Mouse (Mus musculus) kidney, adult 11 months (tissue): ENCODE measurements around the gene Prss33.
A peak's percentile ranks its signal among the peaks of the same experiment; 100 is the strongest.

Experiments
- DNase-seq: peaks from one replicate; pipeline ENCODE4 v3.0.0; 2022

The Prss33 gene

DNA sequence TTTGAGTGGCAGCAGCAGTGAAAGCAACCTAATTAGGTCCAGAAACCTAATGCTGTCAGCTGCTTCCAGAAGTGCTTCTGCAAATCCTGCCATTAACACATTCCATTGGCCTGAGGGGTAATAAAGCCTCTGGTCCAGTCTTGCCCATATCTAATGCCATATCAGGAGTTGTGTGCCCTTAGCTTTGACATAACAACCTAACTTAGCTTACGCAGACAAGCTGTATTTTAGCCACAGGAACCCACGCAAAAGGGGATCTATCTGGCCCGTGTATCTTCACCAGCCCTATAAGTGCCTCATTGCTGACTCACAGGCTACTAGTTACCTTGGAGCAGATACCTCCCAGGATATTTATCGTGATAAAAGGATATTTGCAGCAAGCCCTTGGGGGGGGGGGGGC lies 10.3 kb downstream of the Prss33 start:
- no peak for DNase-seq

DNA sequence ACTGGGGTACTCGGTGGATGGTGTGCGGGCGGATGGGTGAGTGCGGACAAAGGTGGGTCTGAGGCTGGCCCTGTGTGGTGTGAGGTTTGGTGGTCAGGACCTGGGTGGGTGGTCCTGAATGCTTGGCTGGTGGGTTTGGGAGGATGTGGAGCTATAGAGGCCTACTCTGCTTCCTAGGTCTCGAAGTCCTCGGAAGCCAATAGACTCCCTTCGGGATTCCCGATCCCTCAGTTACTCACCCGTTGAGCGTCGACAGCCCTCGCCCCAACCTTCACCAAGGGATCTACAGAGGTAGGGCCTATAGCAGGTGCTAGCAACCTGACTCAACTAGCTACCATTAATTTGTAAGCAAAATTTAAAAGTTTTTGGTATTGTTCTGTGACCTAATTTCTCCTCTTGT lies 12.2 kb downstream of the Prss33 start:
- DNase-seq = no peak

DNA sequence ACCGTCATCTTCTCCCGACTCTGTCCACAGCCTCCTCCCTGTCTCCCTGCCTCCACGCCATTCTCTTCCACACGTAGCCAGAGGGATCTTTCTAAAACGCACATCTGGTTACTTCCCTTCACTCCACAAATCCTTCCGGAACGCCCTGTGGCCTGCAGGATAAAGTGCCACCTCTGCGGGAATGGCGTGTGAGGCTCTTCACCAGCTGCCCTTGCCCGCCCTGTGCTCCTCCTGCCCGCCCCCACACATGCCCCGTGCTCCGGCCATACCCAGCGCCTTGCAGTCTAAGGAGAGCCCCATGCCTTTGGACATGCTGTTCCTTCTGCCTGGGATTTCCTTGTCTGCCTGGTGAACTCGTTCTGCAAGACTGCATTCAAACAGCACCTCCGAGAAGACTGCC lies 12.8 kb downstream of the Prss33 start:
- DNase-seq = no peak

DNA sequence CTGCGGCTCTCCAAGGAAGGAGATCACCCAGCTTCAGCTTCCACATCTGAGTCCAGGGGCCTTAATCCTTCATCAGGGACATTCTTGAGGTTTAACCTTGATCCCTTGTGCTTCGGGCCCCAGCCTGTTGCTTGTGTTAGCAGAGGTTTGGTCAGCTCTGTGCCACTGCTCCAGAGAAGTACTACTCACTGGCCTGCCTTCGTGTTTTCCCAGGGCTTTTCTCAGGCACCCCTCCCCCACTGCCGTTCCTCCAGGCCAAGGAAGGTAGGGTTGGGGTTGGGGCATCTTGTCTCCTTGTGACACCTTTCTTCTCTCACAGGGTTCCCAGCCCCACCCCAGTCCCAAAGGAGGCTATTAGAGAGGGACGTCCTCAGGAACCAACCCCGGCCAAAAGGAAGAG lies 13.8 kb downstream of the Prss33 start:
- no peak for DNase-seq

DNA sequence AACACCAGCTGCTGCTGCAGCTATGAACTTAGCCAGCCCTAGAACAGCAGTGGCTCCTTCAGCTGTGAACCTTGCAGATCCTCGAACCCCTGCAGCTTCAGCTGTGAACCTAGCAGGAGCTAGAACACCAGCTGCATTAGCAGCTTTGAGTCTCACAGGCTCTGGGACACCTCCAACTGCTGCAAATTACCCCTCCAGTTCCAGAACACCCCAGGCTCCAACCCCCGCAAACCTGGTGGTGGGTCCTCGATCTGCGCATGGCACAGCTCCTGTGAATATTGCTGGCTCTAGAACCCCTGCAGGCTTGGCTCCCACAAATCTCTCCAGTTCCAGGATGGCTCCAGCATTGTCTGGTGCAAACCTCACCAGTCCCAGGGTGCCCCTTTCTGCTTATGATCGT lies 15.1 kb downstream of the Prss33 start:
- DNase-seq = no peak

DNA sequence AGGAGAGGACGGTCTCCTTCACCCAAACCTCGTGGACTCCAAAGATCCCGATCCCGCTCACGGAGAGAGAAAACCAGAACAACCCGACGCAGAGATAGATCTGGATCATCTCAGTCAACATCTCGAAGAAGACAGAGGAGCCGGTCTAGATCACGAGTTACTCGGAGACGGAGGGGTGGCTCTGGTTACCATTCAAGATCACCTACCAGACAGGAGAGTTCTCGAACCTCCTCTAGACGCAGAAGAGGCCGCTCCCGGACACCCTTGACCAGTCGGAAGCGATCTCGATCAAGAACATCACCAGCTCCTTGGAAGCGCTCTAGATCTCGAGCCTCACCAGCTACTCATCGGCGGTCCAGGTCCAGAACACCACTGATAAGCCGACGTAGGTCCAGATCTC lies 16.6 kb downstream of the Prss33 start:
- no peak for DNase-seq

DNA sequence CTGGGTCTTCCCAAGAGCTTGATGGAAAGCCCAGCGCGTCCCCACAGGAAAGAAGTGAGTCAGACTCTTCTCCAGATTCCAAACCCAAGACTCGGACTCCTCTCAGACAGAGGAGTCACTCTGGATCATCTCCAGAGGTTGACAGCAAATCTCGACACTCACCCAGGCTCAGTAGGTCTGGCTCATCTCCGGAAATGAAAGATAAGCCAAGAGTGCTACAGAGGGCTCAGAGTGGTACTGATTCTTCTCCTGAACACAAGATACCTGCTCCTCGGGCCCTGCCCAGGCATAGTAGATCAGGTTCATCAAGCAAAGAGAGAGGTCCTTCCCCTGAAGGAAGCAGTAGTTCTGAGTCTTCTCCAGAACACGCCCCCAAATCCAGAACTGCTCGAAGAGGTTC lies 17.3 kb downstream of the Prss33 start:
- DNase-seq = no peak

DNA sequence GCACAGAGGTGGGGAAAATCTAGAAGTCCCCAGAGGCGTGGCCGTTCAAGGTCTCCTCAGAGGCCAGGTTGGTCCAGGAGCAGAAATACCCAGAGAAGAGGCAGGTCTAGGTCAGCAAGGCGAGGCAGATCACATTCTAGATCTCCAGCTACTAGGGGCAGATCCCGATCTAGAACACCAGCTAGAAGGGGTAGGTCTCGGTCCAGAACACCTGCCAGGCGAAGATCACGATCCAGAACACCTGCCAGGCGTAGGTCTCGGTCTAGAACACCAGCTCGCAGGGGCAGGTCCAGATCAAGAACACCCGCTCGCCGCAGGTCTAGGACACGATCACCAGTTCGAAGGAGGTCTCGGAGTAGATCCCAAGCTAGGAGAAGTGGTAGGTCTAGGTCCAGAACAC lies 20.2 kb downstream of the Prss33 start:
- DNase-seq = no peak

DNA sequence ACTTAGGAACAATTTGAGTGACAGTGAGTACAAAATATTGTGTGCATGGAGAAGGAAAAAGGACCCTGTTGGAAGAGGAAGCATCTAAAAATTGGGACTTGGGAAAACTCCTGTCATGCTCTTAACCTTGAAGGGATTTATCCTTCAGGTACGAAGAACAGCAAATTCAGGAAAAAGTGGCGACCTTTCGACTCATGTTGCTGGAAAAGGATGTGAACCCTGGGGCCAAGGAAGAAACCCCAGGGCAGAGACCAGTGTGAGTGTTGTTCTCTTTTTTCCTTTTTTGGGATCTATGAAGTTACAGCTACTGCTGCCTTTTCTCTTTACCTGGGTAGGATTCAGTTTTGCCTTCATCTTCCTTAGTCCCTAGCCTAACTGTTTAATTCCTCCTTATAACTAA lies 27.9 kb downstream of the Prss33 start:
- no peak for DNase-seq

DNA sequence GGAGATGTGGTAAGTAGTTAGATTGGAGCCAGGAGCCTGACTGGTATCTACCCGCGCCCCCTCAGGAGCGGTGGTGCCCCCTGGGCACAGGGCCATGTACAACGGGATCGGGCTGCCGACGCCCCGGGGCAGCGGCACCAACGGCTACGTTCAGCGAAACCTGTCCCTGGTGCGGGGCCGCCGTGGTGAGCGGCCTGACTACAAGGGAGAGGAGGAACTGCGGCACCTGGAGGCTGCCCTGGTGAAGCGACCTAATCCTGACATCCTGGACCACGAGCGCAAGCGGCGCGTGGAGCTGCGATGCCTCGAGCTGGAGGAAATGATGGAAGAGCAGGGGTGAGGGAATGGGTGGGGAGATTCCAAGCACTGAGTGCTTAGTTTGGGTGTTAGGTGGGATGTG lies 29.0 kb downstream of the Prss33 start:
- peak; percentile 51 for DNase-seq

DNA sequence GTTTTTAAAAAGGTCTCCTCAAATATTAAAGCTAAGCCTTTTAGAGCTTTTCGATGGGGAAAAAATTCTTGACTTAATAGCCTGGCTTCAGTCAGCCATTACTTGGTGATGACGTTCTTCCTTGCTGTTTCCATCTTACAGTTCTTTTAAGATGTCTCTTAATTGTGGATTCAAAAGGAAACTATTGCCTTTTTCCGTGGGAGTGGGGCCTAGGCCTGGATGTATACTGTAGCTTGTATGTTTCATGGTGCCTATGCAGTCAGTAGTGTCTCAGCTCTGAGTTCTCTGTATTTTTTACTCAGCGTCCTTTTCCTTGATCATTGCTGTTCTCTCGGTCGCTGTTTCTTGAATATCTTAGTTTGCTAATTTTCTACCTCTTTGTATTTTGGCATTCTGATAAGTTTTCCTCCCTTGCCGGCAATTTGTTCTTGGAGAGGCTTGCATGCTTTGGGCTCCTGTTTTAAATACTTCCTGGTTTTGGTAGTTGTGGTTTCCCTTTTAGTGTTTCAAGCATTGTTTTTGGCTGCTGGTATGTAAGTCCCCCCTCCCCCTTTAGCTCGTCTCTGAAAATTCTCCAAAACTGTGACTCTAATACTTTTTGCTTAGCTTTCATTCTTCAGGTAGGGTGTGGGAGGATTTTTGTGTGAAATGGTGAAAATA lies 31.3 kb downstream of the Prss33 start:
- DNase-seq = no peak

DNA sequence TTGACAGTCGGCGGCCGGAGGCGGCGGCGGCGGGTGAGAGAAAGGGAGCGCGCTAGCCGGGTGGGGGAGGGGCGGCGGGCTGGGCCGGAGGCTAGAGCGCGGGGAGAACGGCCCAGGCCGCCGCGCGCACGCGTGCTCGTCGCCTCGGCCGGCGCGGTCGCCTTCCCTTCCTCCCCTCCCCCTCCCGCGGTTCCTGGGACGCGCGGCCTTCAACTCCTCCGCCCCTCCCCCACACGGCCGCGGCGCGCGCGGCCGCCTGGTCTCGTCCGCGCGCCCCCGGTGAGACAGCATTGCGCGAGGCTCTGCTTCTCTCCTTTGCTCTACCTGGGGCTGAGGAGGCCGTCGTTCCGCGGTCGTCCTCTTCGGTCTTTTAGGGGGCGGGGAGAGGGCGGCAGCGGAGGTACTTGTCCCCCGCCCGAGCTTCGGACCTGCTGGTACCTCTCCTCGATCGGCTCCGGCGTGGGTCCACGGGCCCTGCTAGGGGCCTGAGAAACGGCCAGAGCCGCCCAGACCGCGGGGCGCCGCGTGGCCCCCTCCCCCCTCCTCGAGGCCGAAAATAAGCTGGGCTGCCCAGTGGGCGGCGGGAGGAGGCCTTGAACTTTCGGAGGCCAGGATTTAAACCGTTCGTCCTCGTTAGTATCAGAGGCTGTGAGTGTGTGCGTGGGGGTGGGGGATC lies 32.4 kb downstream of the Prss33 start:
- no peak for DNase-seq

DNA sequence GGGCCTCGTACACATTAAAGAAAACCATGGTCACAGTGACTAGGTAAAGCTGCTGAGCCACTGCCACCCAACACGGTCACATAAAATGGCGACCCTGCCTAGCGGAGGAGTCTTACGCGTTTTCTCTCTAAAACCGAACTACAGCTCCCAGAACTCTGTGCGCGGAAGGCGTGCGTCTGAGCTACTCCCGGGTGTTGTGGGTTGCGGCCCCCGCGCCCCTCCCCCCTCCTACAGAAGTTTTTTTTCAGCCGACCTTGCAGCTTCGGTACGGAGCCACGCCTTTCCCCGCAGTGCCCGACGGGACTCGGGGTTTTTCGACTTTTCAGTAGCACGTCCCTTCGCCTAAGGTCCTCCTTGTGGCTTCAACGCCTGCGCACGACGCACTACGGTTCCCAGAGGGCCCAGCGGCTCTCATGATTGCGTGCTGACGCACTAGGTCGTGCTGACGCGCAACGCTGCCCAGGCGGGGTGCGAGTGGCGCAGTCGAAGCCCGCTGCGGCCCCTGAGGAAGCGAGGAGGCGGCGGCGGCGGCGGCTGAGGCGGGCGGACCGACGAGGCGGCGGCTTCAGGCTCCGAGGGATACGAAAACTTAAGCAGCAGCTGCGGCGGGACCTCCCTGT lies 33.0 kb downstream of the Prss33 start:
- DNase-seq = peak; percentile 99

DNA sequence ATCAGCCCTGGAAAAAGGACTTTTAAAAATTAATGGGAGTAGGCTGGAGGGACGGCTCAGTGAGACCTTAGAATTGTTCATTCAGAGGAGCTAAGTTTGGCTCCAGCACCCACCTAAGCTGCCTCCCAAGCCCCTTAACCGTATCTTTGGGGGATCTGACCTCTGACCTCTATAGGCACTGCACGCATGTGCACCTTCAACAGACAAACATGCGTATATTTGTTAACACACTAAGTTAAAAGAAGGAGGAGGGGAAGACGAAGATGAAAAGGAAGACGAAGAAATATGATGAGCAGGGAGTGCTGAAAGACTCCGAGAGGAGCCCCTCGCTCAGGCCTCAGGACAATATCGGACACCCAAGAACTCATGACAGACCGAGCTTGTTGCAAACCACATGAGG lies 34.2 kb downstream of the Prss33 start:
- no peak for DNase-seq

DNA sequence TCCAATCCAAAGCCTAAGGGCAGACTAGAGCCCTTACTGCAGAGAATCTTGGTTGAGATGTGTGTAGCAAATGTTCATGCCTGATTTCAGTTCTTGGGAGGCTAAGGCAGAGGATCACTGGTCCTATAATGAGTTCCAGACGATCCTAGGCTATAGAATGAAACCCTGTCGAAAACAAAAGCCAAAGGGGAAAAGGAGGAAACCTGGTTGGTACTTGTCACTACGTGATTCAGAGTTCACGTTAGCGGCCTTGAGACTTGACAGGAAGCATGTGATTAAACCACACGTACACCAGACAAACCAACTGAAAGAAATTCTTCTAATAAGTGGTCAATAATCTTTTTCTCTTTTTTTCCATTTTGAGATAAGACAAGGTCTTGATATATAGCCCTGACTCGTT lies 38.5 kb downstream of the Prss33 start:
- no peak for DNase-seq

DNA sequence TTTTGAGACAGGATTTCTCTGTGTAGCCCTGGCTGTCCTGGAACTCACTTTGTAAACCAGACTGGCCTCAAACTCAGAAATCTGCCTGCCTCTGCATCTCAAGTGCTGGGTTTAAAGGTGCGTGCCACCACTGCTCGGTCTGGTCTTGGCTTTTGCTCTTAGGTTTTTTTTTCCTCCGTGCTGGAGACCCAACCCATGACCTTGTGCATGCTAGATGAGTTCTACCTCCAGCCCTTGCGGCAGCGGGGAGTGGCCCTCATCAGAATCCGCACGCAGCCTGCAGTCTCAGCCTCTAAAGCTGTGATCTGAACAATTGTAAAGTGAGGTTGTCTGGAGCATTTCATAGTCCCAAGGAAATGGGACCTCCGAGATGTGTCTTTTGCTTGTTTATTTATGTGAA lies 40.5 kb downstream of the Prss33 start:
- no peak for DNase-seq

DNA sequence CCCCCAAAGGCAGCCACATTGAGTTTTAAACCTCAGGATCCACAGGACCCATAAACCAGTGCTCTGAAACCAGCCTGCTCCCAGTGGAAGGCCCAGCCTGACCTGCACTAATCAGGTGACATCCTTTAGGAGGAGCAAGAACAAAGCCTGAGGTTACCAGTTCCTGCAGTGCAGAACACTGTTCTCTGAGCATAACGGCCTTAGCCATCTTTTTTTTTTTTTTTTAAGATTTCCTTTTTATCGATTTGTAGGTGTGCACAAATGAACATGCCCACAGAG lies 44.8 kb downstream of the Prss33 start:
- no peak for DNase-seq

DNA sequence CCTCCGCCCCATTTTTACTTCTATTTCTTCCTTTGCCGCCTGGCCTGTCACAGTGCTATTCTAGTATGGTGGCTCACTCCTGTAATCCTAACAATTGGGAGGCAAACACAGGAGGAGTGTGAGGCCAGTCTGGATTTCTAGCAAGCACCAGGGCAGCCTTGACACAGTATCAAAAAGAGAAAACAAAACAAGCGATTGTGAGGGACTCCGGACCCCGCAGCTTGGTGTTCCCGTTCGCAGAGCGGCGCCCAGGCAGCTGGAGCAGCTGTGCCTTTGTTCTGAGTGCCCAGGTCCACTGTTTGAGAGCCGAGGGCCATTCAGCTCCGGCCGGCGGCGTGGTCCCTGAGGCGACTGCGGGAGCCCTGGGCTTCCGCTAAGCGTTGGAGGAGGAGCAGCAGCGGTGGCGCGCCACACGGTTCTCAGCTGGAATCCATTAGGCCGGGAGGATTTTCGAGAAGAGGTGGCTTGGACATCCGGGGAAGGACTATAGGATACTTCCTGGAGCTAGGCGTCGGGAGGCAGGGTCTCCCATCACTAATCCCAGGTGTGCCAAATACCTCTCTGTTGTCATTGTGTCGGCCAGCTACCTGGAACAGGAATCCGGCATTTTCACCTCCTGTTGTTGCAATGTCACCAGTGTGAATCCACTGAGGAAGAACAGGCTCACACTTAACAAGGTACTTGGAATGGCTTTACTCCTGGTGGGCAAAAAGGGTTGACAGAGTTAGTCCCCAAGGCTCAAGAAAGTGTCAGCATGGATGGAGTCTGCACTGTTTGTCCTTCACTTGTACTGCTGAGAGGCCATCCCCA lies 45.4 kb downstream of the Prss33 start, which contains the start of gene Srrm2:
Srrm2 (plus strand) TSS at position 264 of the 810 bp plus-strand sequence.
- DNase-seq = peak; percentile 40

DNA sequence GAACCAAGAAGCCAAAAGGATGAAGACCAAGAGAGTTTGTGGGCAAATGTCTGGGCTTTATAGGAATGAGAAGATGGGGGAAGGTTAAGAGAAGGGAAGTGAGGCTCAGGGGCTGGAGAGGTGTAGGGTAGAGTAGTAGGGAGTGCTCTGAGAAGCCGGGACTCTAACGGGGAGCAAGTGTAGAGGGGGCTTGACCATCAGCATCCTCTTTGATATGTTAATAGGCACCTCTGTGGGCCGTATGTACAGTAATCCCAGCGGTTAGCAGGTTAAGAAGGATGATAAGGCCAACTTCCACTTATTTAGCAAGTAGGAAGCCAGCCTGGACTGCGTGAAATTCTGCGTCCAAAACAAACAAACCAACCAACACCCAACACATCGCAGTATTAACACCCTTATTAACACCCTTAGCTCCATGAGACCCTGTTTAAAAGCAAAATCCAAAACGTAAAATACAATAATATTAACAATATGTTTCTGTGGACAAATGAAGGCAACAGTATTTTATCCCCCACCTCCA lies 46.0 kb downstream of the Prss33 start:
- no peak for DNase-seq

DNA sequence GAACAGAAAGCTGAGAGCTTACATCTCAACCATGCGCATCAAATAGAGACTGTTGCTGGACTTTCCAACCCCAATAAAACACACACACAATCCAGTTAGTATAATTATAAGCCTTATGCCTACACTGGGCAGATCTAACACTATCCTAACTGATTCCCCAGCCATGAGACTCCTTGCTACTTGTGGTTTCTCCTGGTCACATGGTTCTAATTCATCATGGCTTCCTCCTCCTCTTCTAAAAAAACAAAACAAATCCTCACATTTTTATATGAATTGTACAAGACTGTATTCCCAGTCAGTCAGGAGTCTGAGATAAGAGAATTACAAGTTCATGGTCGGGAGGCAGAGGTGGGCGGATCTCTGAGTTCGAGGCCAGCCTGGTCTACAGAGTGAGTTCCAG lies 46.9 kb downstream of the Prss33 start:
- no peak for DNase-seq

DNA sequence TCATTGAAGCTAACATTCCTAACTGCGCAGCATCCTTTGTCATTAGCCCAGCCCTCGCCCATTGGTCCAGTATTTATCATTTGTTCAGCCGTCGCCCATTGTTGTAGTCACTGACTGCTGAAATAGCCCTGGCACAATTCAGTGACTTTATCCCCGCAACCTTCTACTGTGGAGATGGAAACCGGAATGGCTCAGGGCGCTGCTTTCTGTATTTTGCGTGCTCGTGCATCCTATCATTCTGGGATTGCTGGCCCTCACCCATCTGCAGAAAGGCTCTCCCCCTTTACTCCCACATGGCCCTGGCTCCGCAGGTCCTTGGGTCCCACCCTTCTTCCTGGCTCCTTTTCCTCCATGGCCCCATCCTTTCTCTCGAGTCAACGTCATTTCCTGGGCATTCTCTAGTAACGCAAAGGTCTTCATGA lies 49.3 kb downstream of the Prss33 start:
- no peak for DNase-seq

DNA sequence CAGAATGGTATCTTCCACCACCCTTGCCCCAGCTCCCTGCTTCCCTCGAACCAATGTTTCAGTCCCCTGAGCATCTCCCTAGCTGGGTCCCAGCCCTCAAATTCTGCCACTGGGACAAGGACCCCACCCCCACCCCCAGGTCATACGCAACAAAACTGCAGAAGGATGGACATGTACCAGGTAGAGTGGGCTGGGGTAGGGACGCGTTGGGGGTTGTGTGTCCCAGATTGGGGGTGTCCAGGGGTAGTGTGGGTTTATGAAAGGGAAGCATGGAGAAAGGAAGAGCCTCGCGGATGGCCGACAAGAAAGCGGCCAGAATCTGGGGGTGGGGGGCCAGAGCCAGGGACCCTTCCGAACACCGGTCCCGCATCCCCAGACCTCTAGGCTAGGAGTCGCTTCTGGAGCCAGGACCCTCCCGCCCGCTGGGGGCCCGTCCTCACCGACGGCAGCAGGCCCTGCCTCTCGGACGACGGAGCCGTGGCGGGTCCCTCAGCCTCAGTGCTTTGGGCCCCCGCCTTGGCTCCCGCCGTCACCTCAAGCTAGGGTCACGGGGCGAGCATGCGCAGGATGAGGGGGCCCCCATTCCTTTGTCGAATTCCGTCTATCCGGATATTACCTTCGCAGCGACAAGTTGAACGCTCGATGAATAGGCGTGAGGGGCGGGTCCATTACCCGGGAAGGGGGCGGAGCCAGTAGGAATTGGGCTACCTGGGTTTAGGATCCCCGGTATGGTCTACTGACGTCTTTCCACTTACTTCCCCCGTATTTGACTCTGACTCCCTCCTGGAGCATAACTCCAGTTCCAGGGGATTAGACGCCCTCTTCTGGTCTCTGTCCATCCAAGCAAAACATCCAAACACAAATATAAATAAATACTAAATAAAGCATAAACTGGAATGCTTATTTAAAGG lies 50.0 kb downstream of the Prss33 start, which contains the start of gene Flywch2:
Flywch2 (minus strand) TSS at position 521 of the 911 bp plus-strand sequence.
- peak; percentile 87 for DNase-seq
